In genomic region chr17:24878117-24878397, GRCm38 (mm10) we compare ENCODE assay signal across 9 mouse cellular contexts. TPM values are rescaled to one million over a fixed set of nuclear protein-coding genes. Genes with fewer than 3 reads are reported as not detected.
DNase-seq lines count a peak whose midpoint lies in the region; ATAC-seq and TF ChIP-seq lines count a peak whose summit lies in the region.
"Had no signal": no experiment of that assay in that cellular context is flagged by ENCODE, and none has a peak within 500 bp of the region (broad histone marks: within the 10 kb centered on the region; RNA-seq: fewer than 3 reads in every experiment).

No protein-coding gene starts in this region.

- TF ChIP-seq POLR2A in liver, adult 2 months (IDR thresholded peaks at IDR 0.05; ENCODE audit: extremely low read depth, insufficient read depth, low read length), result no peak

- no peak for TF ChIP-seq CTCF in hindbrain, postnatal 0 days (IDR thresholded peaks at IDR 0.05; ENCODE audit: low read depth)
- TF ChIP-seq CTCF in liver, adult 2 months (IDR thresholded peaks at IDR 0.05; ENCODE audit: low read depth, low read length), result no peak

- ATAC-seq in hindbrain, postnatal 0 days, result 0 out of 2 replicates have a peak, but pooled peaks have one; percentile 20
- no peak for ATAC-seq in hindbrain, embryonic 11.5 days (ENCODE audit: low FRiP score)
- no peak for ATAC-seq in erythroid progenitor cell, adult 5-6 weeks (replicated peaks; ENCODE audit: low FRiP score, poor library complexity, severe bottlenecking)

- no peaks in the 10 kb centered on the region for H3K4me1 ChIP-seq in hindbrain, postnatal 0 days (ENCODE audit: insufficient read depth, low read length)
- no peaks in the 10 kb centered on the region for H3K4me1 ChIP-seq in hindbrain, embryonic 11.5 days (replicated peaks; ENCODE audit: control insufficient read depth, insufficient read depth, low read length)
- peaks cover 47% of the 10 kb centered on the region for H3K4me1 ChIP-seq in liver, adult 2 months (ENCODE audit: control insufficient read depth, insufficient read depth, low read length)

- H3K36me3 ChIP-seq in hindbrain, postnatal 0 days (ENCODE audit: insufficient read depth, low read length), result peaks cover 4% of the 10 kb centered on the region; the same call in 1 of the 2 replicates
- H3K36me3 ChIP-seq in hindbrain, embryonic 11.5 days (ENCODE audit: control insufficient read depth, insufficient read depth, low read length), result no peaks in the 10 kb centered on the region
- peaks cover 2% of the 10 kb centered on the region; the same call in 1 of the 2 replicates for H3K36me3 ChIP-seq in liver, adult 2 months (ENCODE audit: control insufficient read depth, insufficient read depth, low read length)

- no peak overlapping the region for H3K9ac ChIP-seq in hindbrain, postnatal 0 days (replicated peaks; ENCODE audit: low read length)
- H3K9ac ChIP-seq in hindbrain, embryonic 11.5 days (ENCODE audit: low read depth, low read length), result no peak overlapping the region
- peak overlapping the region; percentile 77 for H3K9ac ChIP-seq in liver, adult 2 months (ENCODE audit: low read depth, low read length)

- DNase-seq in hindbrain, postnatal 0 days (ENCODE audit: low spot score), result no peak
- DNase-seq in hindbrain, embryonic 11.5 days (ENCODE audit: low spot score), result no peak
- peak; percentile 52 to 69 for DNase-seq in heart, postnatal 36 days
- peak; percentile 97 for DNase-seq in liver, adult 2 months (ENCODE audit: extremely low read depth, low read depth, low spot score)
- DNase-seq in thymus, postnatal 14 days, result peak; percentile 68
- no peak for DNase-seq in layer of hippocampus, adult 9-11 months
- DNase-seq in cerebellum, postnatal 10 days, result no peak

- H3K4me3 ChIP-seq in hindbrain, postnatal 0 days (ENCODE audit: low read length), result no peak overlapping the region
- H3K4me3 ChIP-seq in hindbrain, embryonic 11.5 days (ENCODE audit: low read depth, low read length), result no peak overlapping the region
- peak overlapping the region; percentile 74 for H3K4me3 ChIP-seq in liver, adult 2 months (ENCODE audit: insufficient read depth, low read depth, low read length)

- no peak overlapping the region for H3K4me2 ChIP-seq in hindbrain, postnatal 0 days (ENCODE audit: low read depth, low read length)
- H3K4me2 ChIP-seq in hindbrain, embryonic 11.5 days (replicated peaks; ENCODE audit: low read depth, low read length), result no peak overlapping the region
- H3K4me2 ChIP-seq: midbrain, embryonic 11.5 days had no signal

- H3K27me3 ChIP-seq in hindbrain, postnatal 0 days (ENCODE audit: insufficient read depth, low read length), result no peaks in the 10 kb centered on the region
- H3K27me3 ChIP-seq in hindbrain, embryonic 11.5 days (ENCODE audit: control insufficient read depth, insufficient read depth, low read length), result no peaks in the 10 kb centered on the region
- no peaks in the 10 kb centered on the region for H3K27me3 ChIP-seq in liver, adult 2 months (ENCODE audit: control insufficient read depth, insufficient read depth, low read length)

- H3K79me2 ChIP-seq in liver, adult 2 months (ENCODE audit: control insufficient read depth, insufficient read depth, low read length), result peaks cover 34% of the 10 kb centered on the region

- 47% methylated on average over 5 of the region's 5 CpGs for WGBS in hindbrain, postnatal 0 days
- WGBS in hindbrain, embryonic 11.5 days, result 37% methylated on average over 5 of the region's 5 CpGs
- WGBS in liver, adult 2 months, result 12% methylated on average over 5 of the region's 5 CpGs

- intact Hi-C loops in heart, postnatal 36 days (cut with DNase I), result no loop called here

- H3K9me3 ChIP-seq in hindbrain, postnatal 0 days (ENCODE audit: low read length), result no peaks in the 10 kb centered on the region
- H3K9me3 ChIP-seq in hindbrain, embryonic 11.5 days (ENCODE audit: control insufficient read depth, low read length), result no peaks in the 10 kb centered on the region

- H3K27ac ChIP-seq in hindbrain, postnatal 0 days, result no peak overlapping the region
- no peak overlapping the region for H3K27ac ChIP-seq in hindbrain, embryonic 11.5 days (ENCODE audit: low read depth, low read length)
- peak overlapping the region; percentile 91 for H3K27ac ChIP-seq in liver, adult 2 months (replicated peaks; ENCODE audit: insufficient read depth, low read depth, low read length)

RNA-seq across cellular contexts. Expression of gene Nubp2, which starts 8.1 kb away (rescaled TPM):
- total RNA-seq in hindbrain, postnatal 0 days (2014; rRNA removed), result 35.7 and 52.7 TPM in 2 replicates
- polyA plus RNA-seq in hindbrain, postnatal 0 days (2015; fragmentation: Nextera tagmentation; extraction: Ambion mirVana), result 63.5 and 65.0 TPM in 2 replicates
- 77.6 and 84.2 TPM in 2 replicates for polyA plus RNA-seq in hindbrain, embryonic 11.5 days (2014; fragmentation: Nextera tagmentation; extraction: Ambion mirVana)
- 10 to 100 TPM; 20.0 to 22.4 TPM for total RNA-seq in heart, postnatal 36 days (2021)
- total RNA-seq in liver, adult 2 months (2014; rRNA removed), result 16.2 and 24.7 TPM in 2 replicates
- 30.2 and 33.0 TPM in 2 replicates for polyA plus RNA-seq in liver, adult 2 months (2012; rRNA removed)
- total RNA-seq in erythroid progenitor cell, adult 5-6 weeks (2015; ENCODE audit: low replicate concordance), result 31.9 and 50.8 TPM in 2 replicates
- 35.0 and 44.1 TPM in 2 replicates for total RNA-seq in erythroid progenitor cell, adult 5-6 weeks (2017; ENCODE audit: low replicate concordance)

RNA-seq across cellular contexts. Expression of gene Spsb3, which starts 8.4 kb away (rescaled TPM):
- total RNA-seq in hindbrain, postnatal 0 days (2014; rRNA removed), result 122 and 135 TPM in 2 replicates
- polyA plus RNA-seq in hindbrain, postnatal 0 days (2015; fragmentation: Nextera tagmentation; extraction: Ambion mirVana), result 90.6 and 94.9 TPM in 2 replicates
- 43.4 and 46.5 TPM in 2 replicates for polyA plus RNA-seq in hindbrain, embryonic 11.5 days (2014; fragmentation: Nextera tagmentation; extraction: Ambion mirVana)
- total RNA-seq in heart, postnatal 36 days (2021), result 10 to 100 TPM; 26.3 to 28.0 TPM
- 8.7 and 14.8 TPM in 2 replicates for total RNA-seq in liver, adult 2 months (2014; rRNA removed)
- polyA plus RNA-seq in liver, adult 2 months (2012; rRNA removed), result 37.5 and 42.4 TPM in 2 replicates
- total RNA-seq in erythroid progenitor cell, adult 5-6 weeks (2015; ENCODE audit: low replicate concordance), result 84.0 and 90.5 TPM in 2 replicates
- 47.5 and 65.7 TPM in 2 replicates for total RNA-seq in erythroid progenitor cell, adult 5-6 weeks (2017; ENCODE audit: low replicate concordance)

RNA-seq across cellular contexts. Expression of gene Igfals, which starts 12.3 kb away (rescaled TPM):
- total RNA-seq in hindbrain, postnatal 0 days (2014; rRNA removed), result 0.52 TPM in 1 of 2 replicates, not detected in the other
- polyA plus RNA-seq in hindbrain, postnatal 0 days (2015; fragmentation: Nextera tagmentation; extraction: Ambion mirVana), result 0.18 and 0.29 TPM in 2 replicates
- polyA plus RNA-seq in hindbrain, embryonic 11.5 days (2014; fragmentation: Nextera tagmentation; extraction: Ambion mirVana), result 0.12 and 0.40 TPM in 2 replicates
- total RNA-seq in heart, postnatal 36 days (2021), result 1 to 10 TPM; 7.7 to 8.8 TPM
- total RNA-seq in liver, adult 2 months (2014; rRNA removed), result 112 and 127 TPM in 2 replicates
- 369 and 402 TPM in 2 replicates for polyA plus RNA-seq in liver, adult 2 months (2012; rRNA removed)
- total RNA-seq in erythroid progenitor cell, adult 5-6 weeks (2015; ENCODE audit: low replicate concordance), result 0.84 TPM in 1 of 2 replicates, not detected in the other
- not detected in 2 replicates for total RNA-seq in erythroid progenitor cell, adult 5-6 weeks (2017; ENCODE audit: low replicate concordance)

RNA-seq across cellular contexts. Expression of gene Eme2, which starts 16.8 kb away (rescaled TPM):
- total RNA-seq in hindbrain, postnatal 0 days (2014; rRNA removed), result 34.9 and 49.5 TPM in 2 replicates
- polyA plus RNA-seq in hindbrain, postnatal 0 days (2015; fragmentation: Nextera tagmentation; extraction: Ambion mirVana), result 21.4 and 24.3 TPM in 2 replicates
- 22.7 and 24.2 TPM in 2 replicates for polyA plus RNA-seq in hindbrain, embryonic 11.5 days (2014; fragmentation: Nextera tagmentation; extraction: Ambion mirVana)
- 10 to 100 TPM; 18.8 to 19.0 TPM for total RNA-seq in heart, postnatal 36 days (2021)
- 19.5 and 20.5 TPM in 2 replicates for total RNA-seq in liver, adult 2 months (2014; rRNA removed)
- 21.0 and 31.2 TPM in 2 replicates for polyA plus RNA-seq in liver, adult 2 months (2012; rRNA removed)
- 6.3 and 14.4 TPM in 2 replicates for total RNA-seq in erythroid progenitor cell, adult 5-6 weeks (2015; ENCODE audit: low replicate concordance)
- total RNA-seq in erythroid progenitor cell, adult 5-6 weeks (2017; ENCODE audit: low replicate concordance), result 12.7 and 24.5 TPM in 2 replicates

RNA-seq across cellular contexts. Expression of gene Mrps34, which starts 16.9 kb away (rescaled TPM):
- 37.8 and 58.3 TPM in 2 replicates for total RNA-seq in hindbrain, postnatal 0 days (2014; rRNA removed)
- 124 and 136 TPM in 2 replicates for polyA plus RNA-seq in hindbrain, postnatal 0 days (2015; fragmentation: Nextera tagmentation; extraction: Ambion mirVana)
- polyA plus RNA-seq in hindbrain, embryonic 11.5 days (2014; fragmentation: Nextera tagmentation; extraction: Ambion mirVana), result 70.5 and 73.3 TPM in 2 replicates
- total RNA-seq in heart, postnatal 36 days (2021), result 100 to 1,000 TPM; 103 to 113 TPM
- total RNA-seq in liver, adult 2 months (2014; rRNA removed), result 47.5 and 53.7 TPM in 2 replicates
- 124 and 149 TPM in 2 replicates for polyA plus RNA-seq in liver, adult 2 months (2012; rRNA removed)
- 8.3 and 9.6 TPM in 2 replicates for total RNA-seq in erythroid progenitor cell, adult 5-6 weeks (2015; ENCODE audit: low replicate concordance)
- total RNA-seq in erythroid progenitor cell, adult 5-6 weeks (2017; ENCODE audit: low replicate concordance), result 9.1 and 19.4 TPM in 2 replicates

Comparison
In these comparisons a context has a peak if more than half of its experiments do, and no peak if none do; other contexts are left out.
1. DNase-seq: peak in heart, postnatal 36 days (2 of 2), liver, adult 2 months (single experiment) and thymus, postnatal 14 days (single experiment); none in hindbrain, postnatal 0 days (single experiment), hindbrain, embryonic 11.5 days (single experiment), layer of hippocampus, adult 9-11 months (single experiment) and cerebellum, postnatal 10 days (0 of 2).
2. RNA of gene Igfals, which starts 12.3 kb away (total RNA-seq): 112 to 127 TPM in liver, adult 2 months; 7.7 to 8.8 TPM in heart, postnatal 36 days, 0.84 TPM in erythroid progenitor cell, adult 5-6 weeks and 0.52 TPM in hindbrain, postnatal 0 days; every median in the first group is over 10 times any median in the second.